Mouse (Mus musculus) liver, embryonic 13.5 days (tissue): ENCODE results near the gene Akap5. TPM values are rescaled to one million over a fixed set of nuclear protein-coding genes. Genes with fewer than 3 reads are reported as not detected.

Experiments
- ATAC-seq: fragments of 200-750 bp; cut with Nextera tagmentation; 2 replicates; pipeline ENCODE4 v1.8.0; 2017; ENCODE audit warnings: low read depth, mild to moderate bottlenecking, moderate number of reproducible peaks, moderate library complexity
- DNase-seq: peaks from one replicate; pipeline ENCODE4 v3.0.0; 2022
- H3K27ac ChIP-seq: fragments of 300-500 bp; sonication (generic); 2 replicates; pipeline ENCODE4 v1.5.1; 2015; ENCODE audit warnings: moderate library complexity, mild to moderate bottlenecking, inconsistent platforms
- H3K27me3 ChIP-seq: fragments of 300-500 bp; sonication (generic); 2 replicates; pipeline ENCODE4 v1.6.1; 2015; ENCODE audit warnings: mild to moderate bottlenecking, inconsistent platforms
- H3K36me3 ChIP-seq: fragments of 300-500 bp; sonication (generic); 2 replicates; pipeline ENCODE4 v1.6.1; 2015; ENCODE audit warnings: mild to moderate bottlenecking, inconsistent platforms
- H3K4me1 ChIP-seq: fragments of 300-500 bp; sonication (generic); replicated peaks from 2 replicates; pipeline ENCODE4 v1.6.1; 2015; ENCODE audit warnings: inconsistent platforms
- H3K4me2 ChIP-seq: fragments of 300-500 bp; sonication (generic); 2 replicates; pipeline ENCODE4 v1.6.1; 2015; ENCODE audit warnings: inconsistent platforms, mild to moderate bottlenecking, moderate library complexity
- H3K4me3 ChIP-seq: fragments of 300-500 bp; sonication (generic); replicated peaks from 2 replicates; pipeline ENCODE4 v1.5.1; 2015; ENCODE audit warnings: mild to moderate bottlenecking, inconsistent platforms
- H3K9ac ChIP-seq: fragments of 300-500 bp; sonication (generic); 2 replicates; pipeline ENCODE4 v1.6.1; 2015; ENCODE audit warnings: mild to moderate bottlenecking, inconsistent platforms
- H3K9me3 ChIP-seq: fragments of 300-500 bp; sonication (generic); replicated peaks from 2 replicates; pipeline ENCODE4 v1.6.1; 2016; ENCODE audit warnings: inconsistent platforms
- WGBS: fragments of 180-500 bp; shearing (Covaris S2); methylation state at CpG from one replicate; pipeline ENCODE4 v1.1.7; 2015; ENCODE audit not compliant: insufficient replicate concordance; 5-methylcytosine and 5-hydroxymethylcytosine counted together
- polyA plus RNA-seq: library from polyadenylated mRNA; unstranded; fragments of >200 nt; fragmentation: Nextera tagmentation; extraction: Ambion mirVana; gene quantifications from 2 replicates; pipeline ENCODE4 v1.2.1, GENCODE M21; 2015

Akap5 gene
- polyA plus RNA-seq, 1 experiment from 2014 or later: 0.43 TPM

DNA sequence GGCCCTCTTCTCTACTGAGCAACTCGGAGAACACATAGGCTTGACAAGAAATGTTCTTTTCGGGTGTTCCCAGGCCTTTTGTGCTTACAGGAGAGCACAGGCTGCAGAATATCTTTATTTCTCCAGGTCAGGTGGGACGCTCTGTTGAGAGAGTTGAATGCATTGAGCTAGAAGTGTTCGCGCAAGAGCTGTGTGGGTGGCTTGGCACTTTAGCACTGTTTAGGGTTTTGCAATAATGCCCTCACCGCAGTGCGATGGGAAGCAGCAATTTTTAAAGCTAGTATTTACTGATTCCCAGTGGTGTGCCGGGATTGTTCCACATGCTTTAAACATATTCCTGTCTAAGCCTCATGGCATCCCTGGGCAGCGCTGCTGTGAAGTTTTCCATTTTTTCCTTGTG is 13.5 kb upstream of the Akap5 start:
- Histone ChIP-seq H3K9ac (no peak overlapping the region), H3K27ac (peak overlapping the region; percentile 55), H3K9me3 (no peaks in the 10 kb centered on the region), H3K27me3 (no peaks in the 10 kb centered on the region), H3K4me3 (no peak overlapping the region), H3K4me2 (no peak overlapping the region), H3K36me3 (peaks cover 95% of the 10 kb centered on the region), H3K4me1 (peaks cover 20% of the 10 kb centered on the region)
- DNase-seq (no peak), ATAC-seq (no peak)
- 83% methylated on average over 9 of the region's 9 CpGs for WGBS

- DNase-seq: no peak
- Histone ChIP-seq H3K4me2 (no peak overlapping the region), H3K27me3 (no peaks in the 10 kb centered on the region), H3K4me3 (no peak overlapping the region), H3K36me3 (peaks cover 95% of the 10 kb centered on the region), H3K9ac (no peak overlapping the region), H3K27ac (no peak overlapping the region), H3K9me3 (no peaks in the 10 kb centered on the region), H3K4me1 (peaks cover 25% of the 10 kb centered on the region)
- ATAC-seq: no peak
- 86% methylated on average over 8 of the region's 8 CpGs for WGBS
Measured at GRCm38 (mm10) chr12:76311951-76312350, 12.7 kb upstream of the Akap5 start.

DNA sequence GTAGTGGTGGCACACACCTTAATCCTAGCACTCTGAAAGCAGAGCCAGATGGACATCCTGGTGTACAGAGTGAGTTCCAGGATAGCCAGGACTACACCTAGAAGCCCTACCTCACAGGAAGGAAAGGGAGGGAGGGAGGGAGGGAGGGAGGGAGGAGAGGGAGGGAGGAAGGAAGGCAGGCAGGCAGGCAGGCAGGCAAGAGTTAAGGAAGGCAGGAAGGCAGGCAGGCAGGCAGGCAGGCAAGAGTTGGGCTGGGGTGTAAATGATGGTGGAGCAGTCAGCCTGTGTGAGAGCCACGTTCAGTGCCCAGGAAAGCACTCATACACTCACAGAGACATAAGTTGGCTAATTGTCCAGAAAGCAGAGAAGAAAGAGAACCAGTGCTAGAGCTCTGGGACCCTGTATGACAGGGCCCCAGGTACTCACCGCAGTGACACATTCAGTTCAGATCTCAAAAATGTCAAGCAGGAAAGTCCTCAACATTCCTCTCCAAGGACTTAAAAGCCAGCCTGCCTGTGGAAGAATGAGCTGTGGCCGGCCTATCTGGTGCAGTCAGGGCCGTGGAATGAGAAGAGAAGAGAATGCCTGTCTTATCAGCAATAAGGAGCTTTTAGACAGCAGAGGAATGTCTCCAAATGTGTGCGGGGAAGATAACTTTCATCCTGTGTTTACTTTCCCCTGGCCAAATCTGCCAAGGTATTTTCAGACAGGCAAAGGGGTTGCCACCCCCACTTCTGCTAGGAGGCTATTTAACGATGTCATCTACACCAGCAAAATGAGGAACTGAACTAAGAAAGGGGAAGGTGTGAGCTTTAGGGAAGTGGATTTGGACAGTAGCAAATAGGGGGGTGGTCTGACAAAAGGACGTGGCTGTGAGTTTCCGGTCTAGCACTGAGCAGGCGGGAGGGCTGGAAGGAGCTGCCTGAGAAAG is 6.1 kb upstream of the Akap5 start:
- H3K4me1 ChIP-seq: peaks cover 36% of the 10 kb centered on the region
- peak overlapping the region; percentile 58 for H3K9ac ChIP-seq
- H3K4me2 ChIP-seq: peak overlapping the region; percentile 58

DNA sequence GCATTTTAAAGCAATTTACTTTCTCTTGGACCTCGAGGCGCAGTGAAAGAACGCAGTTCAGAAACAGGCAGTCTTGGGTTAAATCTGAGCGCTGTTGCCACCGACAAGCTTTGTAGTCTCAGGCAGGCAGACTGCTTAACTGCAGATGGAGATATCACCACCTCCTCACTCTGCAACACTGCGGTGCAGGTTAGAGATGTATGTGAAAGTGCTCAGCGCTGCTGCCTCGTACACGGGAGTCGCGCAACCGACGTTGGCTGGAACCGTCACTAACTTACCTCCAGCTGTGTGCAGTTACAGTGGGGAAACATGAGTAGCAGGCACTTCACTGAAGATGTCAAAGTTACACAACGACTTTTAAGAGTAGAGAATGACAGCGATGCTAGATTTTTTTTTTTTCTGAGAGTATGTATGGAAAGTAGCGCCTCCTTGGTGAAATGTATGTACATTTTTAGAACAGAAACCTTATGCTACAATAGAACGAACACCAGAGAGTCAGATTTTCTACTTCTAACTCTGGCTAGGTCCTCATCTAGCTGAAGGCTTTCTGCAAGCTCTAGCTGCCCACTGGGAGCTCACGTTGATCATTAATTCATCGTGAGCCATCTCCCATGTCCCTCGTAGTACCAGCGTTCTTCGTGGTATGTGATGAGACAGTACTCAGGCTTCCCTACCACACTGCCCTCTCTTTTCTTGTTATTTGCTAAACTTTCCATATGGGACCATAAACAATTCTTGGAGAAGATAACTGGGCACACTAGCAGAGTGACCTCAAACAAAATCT is 1.9 kb downstream of the Akap5 start:
- Histone ChIP-seq H3K9me3 (no peaks in the 10 kb centered on the region), H3K4me3 (no peak overlapping the region), H3K27me3 (peaks cover 18% of the 10 kb centered on the region), H3K9ac (no peak overlapping the region), H3K36me3 (peaks cover 8% of the 10 kb centered on the region), H3K27ac (no peak overlapping the region), H3K4me2 (no peak overlapping the region), H3K4me1 (peaks cover 16% of the 10 kb centered on the region)
- 87% methylated on average over 23 of the region's 23 CpGs for WGBS
- ATAC-seq (no peak), DNase-seq (no peak)

More for the DNA sequence above, 6.1 kb upstream of the Akap5 start:
- 6% methylated on average over 9 of the region's 9 CpGs for WGBS
- Histone ChIP-seq H3K27ac (peak overlapping the region; percentile 91), H3K4me3 (peak overlapping the region; percentile 13; the same call in 1 of the 2 replicates), H3K27me3 (no peaks in the 10 kb centered on the region), H3K36me3 (peaks cover 68% of the 10 kb centered on the region), H3K9me3 (no peaks in the 10 kb centered on the region)
- DNase-seq: peak; percentile 75
- ATAC-seq: peak; percentile 95

DNA sequence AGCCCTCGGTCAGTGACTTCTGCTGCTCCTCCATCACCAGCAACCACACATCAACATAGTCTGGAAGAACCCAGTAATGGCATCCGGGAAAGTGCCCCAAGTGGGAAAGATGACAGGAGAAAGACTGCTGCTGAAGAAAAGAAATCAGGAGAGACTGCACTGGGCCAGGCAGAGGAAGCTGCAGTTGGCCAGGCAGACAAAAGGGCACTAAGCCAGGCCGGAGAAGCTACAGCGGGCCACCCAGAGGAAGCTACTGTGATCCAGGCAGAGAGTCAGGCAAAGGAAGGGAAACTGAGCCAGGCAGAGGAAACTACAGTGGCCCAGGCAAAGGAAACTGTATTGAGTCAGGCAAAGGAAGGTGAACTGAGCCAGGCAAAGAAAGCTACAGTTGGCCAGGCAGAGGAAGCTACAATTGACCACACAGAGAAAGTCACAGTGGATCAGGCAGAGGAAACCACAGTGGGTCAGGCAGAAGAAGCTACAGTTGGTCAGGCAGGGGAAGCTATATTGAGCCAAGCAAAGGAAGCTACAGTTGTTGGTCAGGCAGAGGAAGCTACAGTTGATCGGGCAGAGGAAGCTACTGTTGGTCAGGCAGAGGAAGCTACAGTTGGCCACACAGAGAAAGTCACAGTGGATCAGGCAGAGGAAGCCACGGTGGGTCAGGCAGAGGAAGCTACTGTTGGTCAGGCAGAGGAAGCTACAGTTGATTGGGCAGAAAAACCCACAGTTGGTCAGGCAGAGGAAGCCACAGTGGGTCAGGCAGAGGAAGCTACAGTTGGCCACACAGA is 4.1 kb downstream of the Akap5 start:
- no peak overlapping the region for H3K4me3 ChIP-seq
- H3K27me3 ChIP-seq: peaks cover 18% of the 10 kb centered on the region
- no peaks in the 10 kb centered on the region for H3K9me3 ChIP-seq
- 63% methylated on average over 6 of the region's 6 CpGs for WGBS
- ATAC-seq: no peak
- H3K4me2 ChIP-seq: no peak overlapping the region
- DNase-seq: no peak
- H3K9ac ChIP-seq: no peak overlapping the region
- peaks cover 6% of the 10 kb centered on the region for H3K36me3 ChIP-seq
- H3K4me1 ChIP-seq: peaks cover 15% of the 10 kb centered on the region
- H3K27ac ChIP-seq: peak overlapping the region; percentile 58

DNA sequence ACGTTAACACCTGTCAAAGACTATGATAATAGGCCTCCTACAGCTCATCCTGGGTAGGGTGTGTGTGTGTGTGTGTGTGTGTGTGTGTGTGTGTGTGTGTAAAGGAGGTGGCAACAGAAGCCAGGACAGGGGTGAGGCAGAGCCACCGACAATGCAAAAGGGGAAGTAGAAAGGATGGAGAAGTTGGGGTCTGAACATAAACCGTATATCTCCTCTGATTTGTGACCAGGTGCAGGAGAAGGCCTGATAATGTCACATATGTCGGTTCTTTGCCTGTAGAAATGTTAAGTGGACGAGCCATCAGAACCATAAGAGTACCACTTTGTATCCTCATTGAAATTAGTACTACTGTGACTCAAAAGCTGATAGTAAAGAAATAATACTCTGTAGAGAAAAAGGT is 9.0 kb downstream of the Akap5 start:
- Histone ChIP-seq H3K27ac (no peak overlapping the region), H3K27me3 (no peaks in the 10 kb centered on the region), H3K4me3 (no peak overlapping the region), H3K4me2 (no peak overlapping the region), H3K9ac (no peak overlapping the region), H3K9me3 (no peaks in the 10 kb centered on the region), H3K36me3 (no peaks in the 10 kb centered on the region), H3K4me1 (no peaks in the 10 kb centered on the region)
- 53% methylated on average over 5 of the region's 5 CpGs for WGBS
- ATAC-seq (no peak), DNase-seq (no peak)

- H3K4me2 ChIP-seq: no peak overlapping the region
- H3K36me3 ChIP-seq: no peaks in the 10 kb centered on the region
- H3K4me3 ChIP-seq: no peak overlapping the region
- H3K9ac ChIP-seq: no peak overlapping the region
- no peak for ATAC-seq
- no peaks in the 10 kb centered on the region for H3K9me3 ChIP-seq
- no peaks in the 10 kb centered on the region for H3K4me1 ChIP-seq
- no peak overlapping the region for H3K27ac ChIP-seq
- no peak for DNase-seq
- no peaks in the 10 kb centered on the region for H3K27me3 ChIP-seq
- WGBS: 73% methylated on average over 5 of the region's 5 CpGs
Measured at GRCm38 (mm10) chr12:76335641-76336040, 10.9 kb downstream of the Akap5 start.

DNA sequence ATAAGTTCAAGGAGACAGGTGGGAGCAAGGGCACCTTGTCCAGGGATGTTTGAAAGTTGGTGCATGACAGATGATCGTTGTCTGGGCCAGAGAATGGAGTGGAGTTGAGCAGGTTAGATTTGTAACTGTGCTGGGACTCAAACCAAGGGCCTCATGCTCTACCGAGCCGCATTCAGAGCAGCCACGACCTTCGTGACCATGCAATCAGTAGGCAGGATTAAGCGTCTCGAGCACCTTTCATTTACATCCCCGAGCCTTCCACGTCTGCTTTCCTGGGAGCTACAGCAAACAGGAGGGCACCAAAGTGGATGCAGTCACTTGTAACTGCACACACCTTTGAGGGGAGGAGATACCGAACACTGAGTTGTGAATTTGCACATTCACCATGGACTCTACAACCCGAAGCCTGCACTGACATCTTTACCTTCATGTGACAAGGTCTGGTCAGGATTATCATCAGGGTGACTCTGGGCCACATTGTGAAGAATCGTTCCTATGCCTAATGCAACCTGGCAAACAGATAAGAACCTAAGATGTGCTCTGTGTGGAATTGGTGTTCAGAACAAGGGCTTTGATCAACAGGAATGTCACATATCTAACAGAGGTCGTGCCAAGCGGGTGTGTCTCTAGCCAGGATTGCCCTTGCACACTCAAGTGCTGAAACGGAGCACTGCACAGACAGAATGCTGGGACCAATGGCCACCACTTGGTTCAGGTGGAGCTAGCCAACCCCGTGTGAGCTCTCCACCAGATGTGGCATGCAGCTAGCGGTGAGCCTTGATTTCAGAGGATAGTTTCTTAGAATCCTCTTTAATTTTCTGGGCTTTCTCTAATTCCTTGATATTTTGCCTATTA is 11.6 kb downstream of the Akap5 start:
- H3K36me3 ChIP-seq: no peaks in the 10 kb centered on the region
- no peaks in the 10 kb centered on the region for H3K4me1 ChIP-seq
- H3K27me3 ChIP-seq: no peaks in the 10 kb centered on the region
- H3K4me2 ChIP-seq: no peak overlapping the region
- ATAC-seq (no peak), DNase-seq (no peak)
- H3K9me3 ChIP-seq: no peaks in the 10 kb centered on the region
- no peak overlapping the region for H3K27ac ChIP-seq
- H3K9ac ChIP-seq: no peak overlapping the region
- no peak overlapping the region for H3K4me3 ChIP-seq
- WGBS: 71% methylated on average over 17 of the region's 17 CpGs

DNA sequence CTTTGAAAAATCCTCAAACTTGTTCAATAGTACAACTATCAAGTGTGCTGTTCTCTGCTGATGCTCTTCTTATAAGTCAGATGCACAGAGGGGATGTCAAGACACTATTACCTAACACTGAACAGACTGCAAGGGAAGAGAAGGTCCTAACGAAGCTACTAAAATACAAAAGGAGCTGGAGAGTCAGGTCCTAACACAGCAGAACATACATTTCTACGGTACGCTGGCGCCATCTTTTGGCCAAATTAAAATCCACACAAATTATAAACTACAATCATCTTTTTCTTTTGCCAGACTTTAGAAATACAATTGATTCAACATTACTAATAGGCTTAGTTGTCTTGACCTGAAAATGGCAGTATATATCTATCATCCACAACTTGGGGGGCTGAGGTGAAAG is 16.4 kb downstream of the Akap5 start:
- no peaks in the 10 kb centered on the region for H3K36me3 ChIP-seq
- no peaks in the 10 kb centered on the region for H3K4me1 ChIP-seq
- WGBS: 6% methylated on average over 4 of the region's 4 CpGs
- no peaks in the 10 kb centered on the region for H3K9me3 ChIP-seq
- no peak overlapping the region for H3K4me3 ChIP-seq
- no peak for DNase-seq
- H3K4me2 ChIP-seq: no peak overlapping the region
- H3K9ac ChIP-seq: no peak overlapping the region
- no peak for ATAC-seq
- H3K27me3 ChIP-seq: no peaks in the 10 kb centered on the region
- no peak overlapping the region for H3K27ac ChIP-seq

DNA sequence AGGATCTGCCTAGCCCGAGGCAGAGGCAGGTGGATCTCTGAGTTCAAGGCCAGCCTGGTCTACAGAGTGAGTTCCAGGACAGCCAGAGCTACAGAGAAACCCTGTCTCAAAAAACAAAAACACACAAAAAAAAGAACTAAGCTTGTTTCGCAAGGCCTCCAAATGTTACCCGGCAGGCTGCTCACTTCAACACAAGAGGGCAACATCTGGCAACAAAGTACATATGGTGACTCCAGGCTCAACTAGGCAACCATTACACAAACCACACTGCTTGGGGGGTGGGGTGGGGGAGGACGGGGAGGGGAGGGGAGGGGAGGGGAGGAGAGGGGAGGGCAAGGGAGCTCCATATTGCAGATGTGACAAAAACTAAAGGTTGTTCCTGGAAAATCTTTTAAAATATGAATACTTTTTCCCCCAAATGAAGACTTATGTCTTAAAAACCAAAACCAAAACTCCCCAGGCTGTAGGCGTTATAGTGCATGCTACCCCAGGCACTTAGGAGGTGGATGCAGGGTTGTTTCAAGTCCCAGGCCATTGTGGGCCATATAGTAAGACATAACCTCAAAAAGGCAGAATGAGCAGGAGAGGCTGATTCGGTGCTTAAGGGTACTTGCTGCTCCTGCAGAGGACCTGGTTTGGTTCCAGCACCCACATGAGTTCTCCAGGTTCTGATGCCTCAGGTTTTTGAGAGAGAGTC is 21.2 kb downstream of the Akap5 start:
- Histone ChIP-seq H3K27me3 (no peaks in the 10 kb centered on the region), H3K27ac (no peak overlapping the region), H3K9me3 (no peaks in the 10 kb centered on the region), H3K36me3 (peaks cover 28% of the 10 kb centered on the region), H3K9ac (no peak overlapping the region), H3K4me3 (no peak overlapping the region), H3K4me1 (no peaks in the 10 kb centered on the region), H3K4me2 (no peak overlapping the region)
- DNase-seq (no peak), ATAC-seq (no peak)
- WGBS: 63% methylated on average over 6 of the region's 6 CpGs
